Mouse (Mus musculus) cortical plate, adult 2 months (tissue): ENCODE measurements at regions not wholly inside any gene's neighbourhood (a gene's known extent, or its start where the extent isn't known, plus 50 kb on each side); places are given as distances from the start of the nearest gene placed in this dataset.

ENCODE experiments used
- CTCF ChIP-seq: fragments of 200-500 bp; IDR thresholded peaks from 2 replicates; pipeline ENCODE4 v1.5.1; 2011; ENCODE audit warnings: mild to moderate bottlenecking, control low read depth, low read length; ENCODE audit not compliant: insufficient read depth; ENCODE audit errors: extremely low read depth
- POLR2A ChIP-seq: fragments of 200-500 bp; IDR thresholded peaks from 2 replicates; pipeline ENCODE4 v1.6.1; 2011; ENCODE audit warnings: mild to moderate bottlenecking, low read length, control low read depth; ENCODE audit not compliant: insufficient read depth; ENCODE audit errors: extremely low read depth

DNA sequence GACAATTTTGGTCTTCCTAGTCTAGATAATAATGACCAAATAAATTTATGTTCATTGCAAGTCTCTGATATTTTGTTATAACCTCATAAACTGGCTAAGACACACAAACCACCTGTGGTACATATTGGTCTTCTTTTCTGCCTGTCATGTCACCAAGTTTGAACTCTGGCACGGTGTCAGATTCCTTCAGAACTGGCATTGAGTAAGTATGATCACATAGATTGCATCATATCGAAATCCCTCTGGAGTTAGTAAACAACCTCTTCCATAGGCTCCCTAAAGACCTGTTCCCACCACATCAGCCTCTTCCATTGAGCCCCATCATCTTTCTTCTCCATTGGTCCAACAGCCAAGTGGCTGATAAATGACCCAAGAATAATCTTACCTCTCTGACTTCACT lies 102.1 kb upstream of the Bmper start:
- TF ChIP-seq CTCF: no peak
- no peak for TF ChIP-seq POLR2A
